Mouse (Mus musculus) heart, adult 11 months (tissue): ENCODE results near the gene Stox2.
A peak's percentile ranks its signal among the peaks of the same experiment; 100 is the strongest.

ENCODE experiments used
- DNase-seq: peaks from one replicate; pipeline ENCODE4 v3.0.0; 2022

The Stox2 gene

DNA sequence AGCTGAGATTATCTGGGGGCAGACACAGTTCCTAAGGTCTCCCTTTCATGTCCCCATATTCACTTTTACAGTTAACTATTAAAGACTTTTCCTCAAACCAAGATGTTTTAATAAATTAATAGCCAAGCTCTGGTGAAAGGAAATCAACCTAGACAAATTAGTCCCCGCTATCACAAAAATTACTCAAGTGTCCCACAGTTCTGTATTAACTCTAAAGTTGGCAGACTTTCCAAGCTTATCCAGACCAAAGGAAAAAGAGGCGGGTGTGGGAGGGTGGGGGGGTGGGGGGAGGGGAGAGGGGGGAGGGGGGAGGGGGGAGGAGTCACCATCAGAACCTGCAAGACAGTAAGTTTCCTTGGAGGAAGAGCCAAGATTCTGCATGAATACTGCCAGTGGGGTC, 41.3 kb downstream of the Stox2 start:
- DNase-seq, result no peak

DNA sequence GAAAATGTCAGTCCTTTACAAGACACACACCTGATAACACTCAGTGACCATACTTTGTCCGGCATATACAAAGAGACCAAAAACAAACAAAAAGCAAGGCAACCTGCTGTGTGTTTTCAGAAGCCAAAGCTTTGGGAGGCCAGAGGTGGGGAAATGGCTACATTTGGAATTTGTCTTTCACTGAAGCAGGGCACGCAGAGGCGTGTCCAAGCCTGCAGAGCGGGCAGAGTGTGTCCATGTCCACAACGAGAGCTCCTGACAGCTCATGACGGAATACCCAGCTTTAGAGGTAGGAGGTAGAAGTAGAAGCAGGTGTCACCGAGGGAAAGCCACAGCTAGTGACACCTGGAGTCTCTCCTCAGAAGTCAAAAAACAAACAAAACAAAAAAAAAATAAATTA, 53.2 kb downstream of the Stox2 start:
- DNase-seq, result no peak

DNA sequence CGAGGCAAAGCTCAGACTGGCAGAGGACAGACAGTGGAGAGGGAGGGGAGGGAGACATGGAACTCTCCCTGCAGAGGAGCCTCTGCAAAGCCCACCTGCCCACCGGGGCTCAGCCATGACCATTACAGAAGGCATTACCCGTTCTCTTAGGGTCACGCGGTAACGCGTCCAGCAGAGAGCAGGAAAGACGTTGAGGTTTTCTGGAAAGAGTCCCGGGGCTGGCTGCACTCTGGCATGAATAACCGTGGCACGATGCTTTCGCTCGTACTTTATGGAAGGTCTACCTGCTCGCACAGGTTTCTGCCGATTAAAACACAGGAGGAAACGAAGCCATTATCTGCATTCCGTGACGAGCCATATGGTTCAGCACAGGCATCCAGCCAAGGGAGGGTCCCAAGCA, 53.9 kb downstream of the Stox2 start:
- peak; percentile 89 for DNase-seq

- DNase-seq, result no peak
These were observed 54.3 kb downstream of the Stox2 start for GRCm38 (mm10) chr8:47391844-47392243.

DNA sequence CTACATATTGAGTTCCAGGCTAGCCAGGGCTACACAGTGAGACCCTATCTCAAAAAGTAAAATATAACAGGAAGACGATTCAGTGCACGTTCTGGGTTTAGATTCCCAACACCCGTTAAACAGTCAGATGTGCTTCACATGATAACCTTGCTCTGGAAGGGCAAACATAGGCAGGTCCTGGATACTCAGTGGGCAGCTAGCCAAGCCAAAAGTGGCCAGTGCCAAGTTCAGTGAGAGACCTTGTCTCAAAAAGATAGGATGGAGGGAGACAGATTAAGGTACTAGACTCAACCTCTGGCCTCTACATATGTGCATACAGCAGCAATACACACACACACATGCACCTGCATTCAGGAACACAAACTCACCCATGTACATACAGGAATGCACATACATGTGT, 56.7 kb downstream of the Stox2 start:
- no peak for DNase-seq

DNA sequence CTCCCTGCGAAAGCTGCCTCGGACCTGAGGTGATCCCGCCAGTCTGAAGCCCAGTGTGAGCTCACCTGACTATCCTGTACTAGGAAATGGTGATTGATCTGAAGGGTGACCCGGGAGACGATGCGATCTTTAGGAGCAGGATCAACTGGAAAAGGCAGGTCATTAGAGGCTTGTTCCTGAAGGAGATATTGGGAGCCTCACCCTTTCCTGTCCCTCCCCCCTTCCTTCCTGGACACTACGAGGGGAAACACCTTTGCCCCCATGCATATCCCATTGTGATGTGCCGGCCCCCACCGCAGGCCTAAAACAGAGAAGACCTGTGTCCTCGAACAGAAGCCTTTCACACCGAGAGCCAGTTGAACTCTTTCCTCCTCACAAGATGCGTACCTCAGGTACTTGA, 58.0 kb downstream of the Stox2 start:
- DNase-seq, result peak; percentile 96

DNA sequence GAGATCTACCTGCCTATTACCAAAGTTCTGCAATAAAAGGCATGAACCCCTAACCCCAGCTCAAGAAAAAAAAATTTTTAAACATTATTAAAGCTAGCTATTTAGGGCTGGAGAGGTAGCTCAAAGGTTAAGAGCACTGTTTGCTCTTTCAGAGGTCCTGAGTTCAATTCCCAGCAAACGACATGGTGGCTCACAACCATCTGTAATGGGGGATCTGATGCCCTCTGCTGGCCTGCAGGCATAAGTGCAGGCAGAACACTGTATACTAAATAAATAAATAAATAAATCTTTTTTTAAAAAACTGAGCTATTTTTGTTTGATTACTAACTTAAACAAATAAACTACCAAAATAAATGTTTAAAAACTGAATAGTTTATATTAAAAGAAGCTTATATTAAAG, 60.4 kb downstream of the Stox2 start:
- no peak for DNase-seq

GRCm38 (mm10) chr8:47384151-47384550, 62.0 kb downstream of the Stox2 start:
- DNase-seq, result no peak

DNA sequence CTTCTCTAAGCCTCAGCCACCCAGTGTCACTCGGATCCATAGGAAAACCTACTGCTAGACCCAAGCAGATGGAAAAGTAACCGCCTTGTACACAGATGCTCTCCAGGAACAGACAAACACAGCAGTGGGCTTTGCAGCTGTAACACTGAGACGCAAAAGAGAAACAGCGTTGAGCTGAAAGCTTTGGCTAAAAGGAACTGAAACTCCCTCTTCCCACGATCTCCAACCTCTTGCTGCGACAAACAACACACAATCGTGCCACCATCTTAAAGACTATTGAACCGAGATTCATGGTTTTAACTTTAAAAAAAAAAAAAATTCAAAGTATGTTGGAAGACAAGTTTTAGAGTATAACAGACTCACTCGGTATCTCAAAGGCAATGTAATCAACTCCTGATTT, 62.5 kb downstream of the Stox2 start:
- DNase-seq, result no peak

GRCm38 (mm10) chr8:47381216-47381615, 64.9 kb downstream of the Stox2 start:
- peak; percentile 94 for DNase-seq

GRCm38 (mm10) chr8:47380725-47381124, 65.4 kb downstream of the Stox2 start:
- no peak for DNase-seq

GRCm38 (mm10) chr8:47380075-47380474, 66.1 kb downstream of the Stox2 start:
- peak; percentile 98 for DNase-seq

DNA sequence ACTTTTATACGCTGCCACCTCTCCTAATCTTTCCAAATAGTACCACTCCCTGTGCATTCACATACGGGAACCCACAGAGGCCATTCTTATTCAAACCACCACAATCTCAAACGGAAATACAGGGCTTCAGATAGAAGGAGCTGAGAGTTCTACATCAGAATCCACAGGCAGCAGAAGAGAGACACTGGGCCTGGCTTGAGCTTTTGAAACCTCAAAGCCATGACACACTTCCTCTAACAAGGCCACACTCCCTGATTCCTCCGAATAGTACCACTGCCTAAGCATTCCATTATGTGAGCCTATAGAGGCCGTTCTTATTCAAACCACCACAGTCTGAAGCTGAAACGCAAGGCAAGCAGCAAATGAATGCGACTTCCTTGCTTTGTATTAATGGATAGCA, 69.5 kb downstream of the Stox2 start:
- DNase-seq, result no peak

- DNase-seq, result no peak
These were observed 72.4 kb downstream of the Stox2 start for GRCm38 (mm10) chr8:47373757-47374156.

DNA sequence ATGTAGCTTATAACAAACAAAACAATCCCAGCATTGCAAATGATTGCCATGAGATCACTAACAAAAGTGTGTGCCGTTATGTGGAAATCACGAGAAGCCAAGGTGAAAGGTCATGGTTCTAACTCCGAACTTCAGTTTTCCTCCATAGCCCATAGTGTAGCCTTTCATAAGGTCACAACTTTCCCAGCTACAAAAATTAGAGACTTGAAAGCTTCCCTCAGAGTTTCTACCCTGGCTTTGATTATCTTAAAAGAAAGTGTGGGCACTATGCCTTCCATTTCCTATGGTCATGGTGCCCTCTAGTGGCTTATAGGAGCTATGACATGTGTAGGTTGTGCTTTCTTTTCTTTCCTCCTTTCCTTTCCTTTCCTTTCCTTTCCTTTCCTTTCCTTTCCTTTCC, 74.6 kb downstream of the Stox2 start:
- DNase-seq, result no peak

DNA sequence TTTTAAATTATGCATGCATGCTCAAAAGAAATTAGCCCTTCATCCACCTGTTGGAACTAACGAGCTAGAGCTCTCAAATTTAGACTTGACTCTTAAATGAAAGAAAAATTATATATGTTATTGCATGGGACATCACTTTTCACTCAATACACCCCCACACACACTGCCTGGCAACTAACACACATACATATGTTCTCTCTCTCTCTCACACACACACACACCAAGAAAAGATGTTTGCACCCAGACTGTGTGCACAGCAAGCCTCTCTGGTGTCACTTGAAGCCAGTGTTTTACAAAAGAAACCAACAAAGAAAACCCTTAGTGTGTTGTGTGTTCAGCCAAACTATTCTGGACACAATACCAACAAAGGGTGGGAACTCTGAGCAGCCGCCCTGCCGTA, 75.1 kb downstream of the Stox2 start:
- DNase-seq, result no peak

GRCm38 (mm10) chr8:47370421-47371080, 75.6 kb downstream of the Stox2 start:
- DNase-seq, result peak; percentile 97

- DNase-seq, result no peak
These were observed 76.2 kb downstream of the Stox2 start for GRCm38 (mm10) chr8:47369949-47370348.

- DNase-seq, result no peak
These were observed 77.0 kb downstream of the Stox2 start for GRCm38 (mm10) chr8:47369044-47369769.

DNA sequence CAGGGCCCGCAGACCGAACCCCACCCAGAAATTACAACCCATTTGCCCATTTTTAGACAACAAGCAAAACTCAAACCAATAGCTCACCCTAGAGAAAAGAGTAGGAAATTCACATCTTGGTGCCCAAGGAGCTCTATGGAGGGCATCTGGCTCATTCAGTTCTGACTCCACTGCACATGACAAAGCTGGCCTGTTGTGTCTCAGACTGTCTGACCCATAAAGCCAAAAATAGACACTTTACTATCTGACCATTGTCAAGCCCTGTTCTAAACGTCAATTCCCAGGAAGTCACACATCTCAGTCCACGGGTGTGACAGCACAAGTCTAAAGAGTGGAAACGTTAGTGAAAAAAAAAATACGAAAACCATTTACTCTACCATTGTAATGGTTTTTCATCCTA, 79.1 kb downstream of the Stox2 start:
- DNase-seq, result peak; percentile 93

DNA sequence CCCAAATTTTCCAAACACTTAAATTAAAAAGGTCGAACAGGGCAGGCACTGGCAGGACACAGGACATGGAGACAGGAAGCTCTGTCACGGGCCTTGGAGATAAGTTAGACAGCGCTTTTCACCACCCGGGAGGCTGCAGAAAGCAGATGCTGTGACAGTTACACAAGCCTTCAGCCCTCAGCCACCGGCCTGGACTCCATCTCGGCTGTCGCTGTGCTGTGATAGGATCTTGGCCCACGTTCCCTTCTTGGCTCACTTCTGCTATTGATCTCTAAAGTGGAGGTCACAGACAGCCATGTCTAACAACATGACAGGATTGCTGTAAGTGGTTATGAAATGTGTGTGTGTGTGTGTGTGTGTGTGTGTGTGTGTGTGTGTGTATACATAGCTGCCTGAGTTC, 82.9 kb downstream of the Stox2 start:
- peak; percentile 96 for DNase-seq

DNA sequence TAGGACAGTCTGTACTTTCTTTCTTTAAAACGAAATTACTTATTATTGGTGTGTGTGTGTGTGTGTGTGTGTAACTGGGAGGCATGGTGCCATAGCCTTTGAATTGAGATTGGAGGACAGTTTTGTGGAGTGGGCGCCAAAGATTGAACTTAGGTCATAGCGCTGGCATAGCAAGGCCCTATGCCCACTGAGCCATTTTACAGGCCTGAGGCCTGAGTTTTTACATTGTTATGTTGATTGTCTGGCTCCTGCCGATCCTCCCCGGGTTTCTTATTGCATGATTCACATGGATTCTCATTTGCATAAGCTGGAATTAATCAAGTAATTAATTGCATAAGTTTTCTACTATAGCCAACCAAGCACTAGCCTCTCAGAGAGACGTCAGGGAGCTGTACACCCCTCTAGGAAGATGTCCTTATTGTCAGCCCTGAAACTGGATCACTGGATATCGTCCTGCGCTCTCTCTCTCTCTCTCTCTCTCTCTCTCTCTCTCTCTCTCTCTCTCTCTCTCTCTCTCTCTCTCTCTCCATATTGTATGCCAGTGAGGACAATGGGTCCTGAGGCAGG, 90.7 kb downstream of the Stox2 start:
- no peak for DNase-seq

- peak; percentile 90 for DNase-seq
These were observed 91.5 kb downstream of the Stox2 start for GRCm38 (mm10) chr8:47354523-47355168.
